Mouse (Mus musculus): ENCODE data around the gene Tle2.

The Tle2 gene

DNA sequence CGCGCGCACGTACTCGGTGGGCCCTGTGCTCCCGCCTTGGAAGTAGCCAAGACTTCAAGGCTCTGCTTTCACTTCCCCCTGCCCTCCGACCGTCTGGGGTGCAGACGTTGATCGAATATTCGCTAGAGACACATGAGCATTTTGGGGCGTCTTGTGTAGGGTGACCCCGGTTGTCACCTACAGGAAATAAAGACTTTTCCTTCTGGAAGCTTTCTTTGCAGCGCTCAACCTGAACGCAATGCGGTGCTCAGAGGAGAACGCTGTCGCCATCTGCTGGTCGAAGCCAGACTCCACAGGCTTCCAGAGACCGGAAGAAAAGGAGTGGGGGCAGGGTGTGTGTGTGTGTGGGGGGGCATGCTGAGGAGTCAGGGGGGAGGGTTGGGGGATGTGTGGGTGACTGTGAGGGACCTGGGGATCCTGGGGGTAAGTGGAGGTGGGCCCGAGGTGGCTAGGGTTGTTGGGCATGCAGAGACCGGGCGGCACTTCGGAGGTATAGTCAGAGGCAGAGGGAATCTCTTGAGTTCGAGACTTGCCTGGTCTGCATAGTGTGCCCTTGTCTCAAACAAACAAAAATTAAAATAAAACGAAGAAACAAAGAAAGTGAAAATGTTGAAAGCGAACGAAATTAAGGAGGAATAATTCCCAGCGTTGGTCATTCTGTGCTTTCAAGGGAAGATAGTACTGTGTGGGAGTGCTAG, 30.8 kb downstream of the Tle2 start:
- in situ Hi-C loops (cut with MboI, MseI), result no loop called here

- in situ Hi-C loops (cut with MboI, MseI), result no loop called here
Observed at GRCm38 (mm10) chr10:81605666-81605973, 31.3 kb downstream of the Tle2 start.

DNA sequence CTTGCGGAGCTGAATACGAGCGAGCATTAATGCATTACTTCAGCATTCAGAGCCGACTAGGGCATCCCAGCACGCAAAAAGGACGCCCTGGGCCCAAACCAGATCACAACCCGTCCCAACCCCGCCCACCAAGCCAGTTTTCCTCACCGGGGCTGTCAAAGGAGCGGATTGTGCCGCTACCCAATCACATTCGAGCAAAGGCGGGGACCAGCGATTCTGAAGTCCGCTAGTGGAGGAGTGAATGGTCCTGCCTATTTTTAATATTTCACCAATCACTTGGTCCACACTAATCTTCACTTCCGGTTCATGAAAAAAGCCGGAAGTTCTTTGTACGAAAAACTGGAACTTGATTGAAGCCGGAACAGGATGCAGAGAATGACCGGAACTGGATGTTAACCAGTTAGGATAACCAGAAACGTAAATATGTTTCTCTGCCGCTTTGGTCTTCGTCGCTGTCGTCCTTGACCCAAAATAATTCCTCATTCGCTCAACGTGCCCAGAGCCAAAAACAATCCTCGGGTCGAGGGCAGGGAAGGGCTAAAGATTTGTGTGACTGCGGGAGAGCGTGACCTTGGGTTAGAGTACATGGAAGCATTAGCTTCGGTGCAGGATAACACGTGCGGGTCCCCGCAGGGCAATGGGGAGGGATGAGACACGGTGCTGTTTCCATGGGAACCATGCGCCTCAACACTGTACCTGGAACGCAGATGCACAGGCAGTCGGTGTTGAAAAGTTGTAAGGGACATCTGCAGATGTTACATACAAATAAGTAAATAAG, 31.8 kb downstream of the Tle2 start, which contains the start of gene BC025920:
Gene BC025920, plus strand, starts transcription at position 297 of the 778 bp plus-strand sequence.
- in situ Hi-C loops (cut with MboI, MseI), result no loop called here

GRCm38 (mm10) chr10:81608308-81608707, 33.9 kb downstream of the Tle2 start:
- in situ Hi-C loops (cut with MboI, MseI), result no loop called here

- in situ Hi-C loops (cut with MboI, MseI), result no loop called here
Observed at GRCm38 (mm10) chr10:81612779-81613178, 38.4 kb downstream of the Tle2 start.

DNA sequence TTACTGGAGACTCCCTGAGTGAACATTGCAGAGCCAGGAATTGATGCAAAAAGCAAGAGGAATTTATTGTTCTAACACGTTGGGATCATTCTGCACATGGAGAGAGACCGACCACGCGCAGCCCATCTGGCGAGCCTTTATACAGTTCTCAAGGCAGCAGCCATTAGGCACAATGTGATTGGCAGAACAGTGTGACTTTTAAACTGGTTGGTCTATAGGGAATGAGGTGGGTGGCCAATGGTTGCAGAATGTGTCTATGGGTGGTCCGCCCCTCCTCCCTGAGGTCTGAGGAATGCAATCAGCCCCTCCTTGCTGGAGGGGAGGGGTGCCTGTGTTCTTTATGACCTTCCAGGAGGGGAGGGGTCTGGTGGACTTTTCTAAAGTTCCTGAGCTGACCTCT, 41.1 kb downstream of the Tle2 start:
- in situ Hi-C loops (cut with MboI, MseI), result no loop called here

GRCm38 (mm10) chr10:81619976-81620375, 45.6 kb downstream of the Tle2 start:
- in situ Hi-C loops (cut with MboI, MseI), result no loop called here

DNA sequence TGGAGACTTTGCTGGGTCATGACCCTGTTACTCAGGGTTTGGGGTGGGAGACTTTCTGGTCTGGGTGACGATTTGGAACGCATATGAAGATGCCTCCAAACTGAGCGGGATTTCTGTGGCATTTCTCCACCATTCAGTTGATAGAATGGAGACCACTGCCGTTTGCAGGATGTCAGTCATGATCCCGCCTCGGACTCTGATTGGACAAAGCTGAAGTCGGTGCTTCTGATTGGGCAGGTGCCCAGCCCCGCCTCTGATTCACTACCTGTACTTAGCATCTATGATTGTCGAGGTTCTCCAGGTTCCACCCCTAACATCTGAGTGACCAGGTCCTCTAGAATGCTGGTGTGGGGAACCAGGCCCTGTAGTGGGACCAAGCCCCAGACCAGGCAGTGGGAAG, 46.4 kb downstream of the Tle2 start:
- in situ Hi-C loops (cut with MboI, MseI), result no loop called here

DNA sequence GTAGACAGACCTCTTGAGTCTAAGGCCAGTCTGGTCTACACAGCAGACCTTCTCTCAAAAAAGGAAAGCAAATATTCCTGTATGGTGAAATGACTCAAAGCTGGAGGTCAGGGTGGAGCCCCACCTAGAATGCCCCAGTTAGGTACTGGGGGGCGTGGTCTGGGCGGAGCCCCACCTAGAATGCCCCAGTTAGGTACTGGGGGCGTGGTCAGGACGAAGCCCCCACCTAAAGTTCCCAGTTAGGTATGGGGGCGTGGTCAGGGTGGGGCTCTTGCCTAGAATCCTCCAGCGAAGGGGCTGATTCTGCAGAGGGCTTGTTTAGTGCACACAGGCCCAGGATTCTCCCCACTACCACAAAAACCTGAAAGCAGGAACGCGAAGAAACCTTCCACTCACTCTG, 49.1 kb downstream of the Tle2 start:
- in situ Hi-C loops (cut with MboI, MseI), result no loop called here

- in situ Hi-C loops (cut with MboI, MseI), result no loop called here
Observed at GRCm38 (mm10) chr10:81626101-81626993, 52.0 kb downstream of the Tle2 start.

DNA sequence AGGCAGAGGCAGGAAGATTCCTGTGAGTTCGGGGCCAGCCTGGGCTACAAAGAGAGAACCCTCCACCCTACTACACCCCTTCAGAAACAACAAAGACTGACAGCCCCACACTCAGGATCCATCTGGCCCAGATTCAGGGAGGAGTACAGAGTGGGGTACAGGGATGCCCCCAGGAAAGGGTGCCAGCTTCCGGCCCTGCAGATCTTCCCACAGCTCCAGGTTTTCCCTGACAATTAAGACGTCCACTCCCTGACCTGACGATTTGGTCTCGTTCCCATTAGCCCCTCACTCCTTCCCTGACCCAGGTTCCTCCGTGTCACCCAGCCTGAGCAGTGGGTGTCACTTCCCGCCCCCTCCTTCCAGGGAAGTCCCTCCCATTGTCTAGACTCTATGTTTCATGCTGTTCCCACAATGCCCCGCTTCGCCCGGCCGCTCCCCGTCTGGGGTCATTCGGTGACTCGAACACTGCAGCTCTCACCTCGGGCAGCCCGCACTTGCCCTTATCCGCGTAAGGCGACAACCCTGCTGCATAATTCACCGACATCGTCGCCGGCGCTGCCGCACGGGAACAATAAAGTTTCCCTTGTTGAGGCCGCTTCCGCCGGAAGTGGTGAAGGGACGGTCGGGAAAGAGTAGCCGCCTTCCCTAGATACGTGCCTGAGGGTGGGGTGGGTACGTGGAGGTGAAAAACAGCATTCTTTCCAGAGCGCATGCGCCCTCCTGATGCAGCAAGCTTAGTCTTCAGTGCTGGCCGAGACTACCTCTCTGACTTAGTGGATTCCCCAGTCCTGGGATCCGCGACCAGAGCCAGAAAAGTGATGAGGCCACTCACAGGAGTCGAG, 52.9 kb downstream of the Tle2 start, which contains the start of gene Sirt6:
Gene Sirt6, minus strand, starts transcription at position 804 of the 842 bp plus-strand sequence.
- in situ Hi-C loops (cut with MboI, MseI), result no loop called here

DNA sequence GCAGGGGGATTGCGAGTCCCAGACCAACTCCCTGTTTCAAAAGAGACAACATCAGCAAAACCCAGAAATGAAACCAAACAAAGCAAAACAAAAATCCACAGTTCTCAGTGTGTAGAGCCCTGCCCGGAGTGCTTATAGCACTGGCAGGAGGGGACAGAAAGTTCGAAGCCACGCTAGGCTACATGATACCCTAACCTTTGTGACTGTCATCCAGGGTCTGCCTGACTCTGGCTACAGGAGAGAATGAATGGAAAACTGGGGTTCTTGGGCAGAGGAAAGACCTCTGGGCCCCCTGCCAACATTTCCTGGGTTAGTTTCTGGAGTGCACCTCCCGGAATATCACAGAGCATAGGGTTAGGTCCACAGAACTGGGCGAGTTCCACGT, 53.5 kb downstream of the Tle2 start:
- in situ Hi-C loops (cut with MboI, MseI), result no loop called here

DNA sequence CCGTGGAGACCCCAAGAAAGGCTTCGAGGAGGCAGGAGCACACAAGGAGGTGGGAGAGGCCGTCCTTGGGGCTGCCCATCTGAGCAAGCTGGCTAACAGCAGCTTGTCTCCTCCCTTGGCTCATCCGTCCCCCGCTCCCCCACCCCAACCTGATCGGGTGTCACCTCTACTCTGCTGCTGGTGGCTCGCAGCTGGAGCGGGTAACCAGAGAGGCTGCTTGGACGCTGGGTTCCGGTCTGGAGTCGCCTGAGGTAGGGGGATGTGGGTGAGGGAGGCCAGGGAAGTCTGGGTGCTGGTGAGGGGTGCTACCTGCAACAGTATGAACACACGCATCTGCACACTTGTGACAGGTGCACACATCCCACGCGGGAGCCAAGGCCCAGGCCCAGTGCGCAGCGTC, 54.0 kb downstream of the Tle2 start, which contains the start of gene Ankrd24:
Gene Ankrd24, plus strand, starts transcription at position 151 of the 400 bp plus-strand sequence.
- in situ Hi-C loops (cut with MboI, MseI), result no loop called here

DNA sequence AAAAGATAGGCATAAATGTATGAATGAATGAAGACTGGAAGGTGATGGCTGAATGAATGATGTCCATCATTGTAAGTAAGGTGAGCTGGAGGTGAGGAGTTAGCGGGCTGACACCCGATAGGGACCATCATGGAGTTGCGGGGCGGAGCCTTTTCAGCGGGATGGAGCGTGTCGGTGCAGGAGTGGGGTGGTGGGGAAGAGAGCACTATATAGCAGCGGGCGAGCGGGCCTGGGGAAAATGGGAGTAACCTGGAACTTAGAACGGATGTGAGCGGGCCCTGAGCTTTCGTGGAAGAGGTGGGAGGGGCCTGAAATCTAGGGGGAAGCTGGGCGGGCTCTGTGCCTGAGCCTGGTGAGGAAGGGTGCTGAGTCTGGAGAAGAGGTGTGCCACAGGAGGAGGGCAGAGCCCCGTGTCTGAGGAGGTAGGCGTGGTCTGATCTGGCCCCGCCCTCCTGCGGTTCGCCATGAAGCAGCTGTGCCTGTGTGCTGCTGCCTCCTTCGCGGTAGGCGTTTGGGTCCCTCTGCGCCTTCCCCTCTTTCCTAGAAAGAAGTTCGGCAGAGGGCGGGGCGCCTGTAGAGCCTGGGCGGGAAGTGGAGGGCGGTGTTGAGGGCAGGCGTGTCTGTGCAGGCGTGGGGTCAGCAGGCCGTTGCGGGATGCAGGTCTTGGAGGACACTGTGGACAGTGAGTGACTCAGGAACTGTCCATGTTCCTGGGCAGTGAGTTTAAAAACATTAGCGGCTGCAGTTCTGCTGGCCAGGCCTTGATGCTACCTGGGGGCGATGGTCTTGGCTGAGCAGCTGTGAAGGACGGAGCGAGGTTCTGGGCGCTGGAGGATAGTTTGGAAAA, 59.1 kb downstream of the Tle2 start:
- in situ Hi-C loops (cut with MboI, MseI), result loop anchor here (5.0 kb wide), 1 partner anchor 364 kb away; no protein-coding TSS in a partner anchor

DNA sequence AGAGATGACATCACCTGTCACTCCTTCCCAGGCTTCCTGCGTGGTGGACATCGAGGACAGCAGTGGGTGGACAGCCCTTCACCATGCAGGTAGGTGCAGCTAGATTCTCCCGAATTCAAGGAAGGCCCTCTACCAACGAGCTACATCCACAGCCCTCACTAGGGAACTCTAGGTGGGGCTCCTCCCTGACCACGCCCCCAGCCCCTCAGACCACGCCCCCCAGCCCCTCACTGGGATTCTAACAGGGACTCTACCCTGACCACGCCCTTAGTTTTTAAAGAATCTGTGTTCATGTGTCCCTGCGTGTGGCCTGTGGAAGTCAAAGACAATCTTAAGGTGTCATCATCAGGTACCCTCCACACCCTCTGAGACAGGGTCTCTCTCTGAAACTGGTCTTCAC, 62.0 kb downstream of the Tle2 start:
- in situ Hi-C loops (cut with MboI, MseI), result no loop called here

GRCm38 (mm10) chr10:81638101-81638500, 63.7 kb downstream of the Tle2 start:
- in situ Hi-C loops (cut with MboI, MseI), result no loop called here

All from regulatory T cell (primary cell).